Mouse (Mus musculus): ENCODE measurements around the gene Dgat2. TPM values are rescaled to one million over a fixed set of nuclear protein-coding genes. Genes with fewer than 3 reads are reported as not detected.

Gene Dgat2
- polyA plus RNA-seq, 1 experiment, result 130 TPM

GRCm38 (mm10) chr7:99133811-99134402, 48.6 kb downstream of the Dgat2 start:
- no peak for DNase-seq
- H3K4me1 ChIP-seq (replicated peaks; ENCODE audit: control insufficient read depth, insufficient read depth, low read length), result peaks cover 14% of the 10 kb centered on the region
- H3K4me3 ChIP-seq (ENCODE audit: control insufficient read depth, insufficient read depth, low read length), result no peak overlapping the region
- 40% methylated on average over 8 of the region's 8 CpGs for WGBS
- no peaks in the 10 kb centered on the region for H3K36me3 ChIP-seq (ENCODE audit: control insufficient read depth, insufficient read depth, low read length)
- H3K27me3 ChIP-seq (ENCODE audit: control insufficient read depth, insufficient read depth, low read length), result no peaks in the 10 kb centered on the region
- TF ChIP-seq CTCF (IDR thresholded peaks at IDR 0.05; ENCODE audit: borderline replicate concordance, control insufficient read depth, extremely low read depth, insufficient read depth, low read length, poor library complexity) (no peak), POLR2A (IDR thresholded peaks at IDR 0.05; ENCODE audit: control insufficient read depth, extremely low read depth, insufficient read depth, low read length, poor library complexity) (no peak)
- peak overlapping the region; percentile 48; the same call in 1 of the 2 replicates for H3K27ac ChIP-seq (ENCODE audit: control insufficient read depth, insufficient read depth, low read length)

- Histone ChIP-seq H3K4me3 (ENCODE audit: control insufficient read depth, insufficient read depth, low read length) (no peak overlapping the region), H3K27ac (ENCODE audit: control insufficient read depth, insufficient read depth, low read length) (no peak overlapping the region), H3K36me3 (ENCODE audit: control insufficient read depth, insufficient read depth, low read length) (no peaks in the 10 kb centered on the region), H3K4me1 (replicated peaks; ENCODE audit: control insufficient read depth, insufficient read depth, low read length) (peaks cover 21% of the 10 kb centered on the region), H3K27me3 (ENCODE audit: control insufficient read depth, insufficient read depth, low read length) (no peaks in the 10 kb centered on the region)
- TF ChIP-seq CTCF (IDR thresholded peaks at IDR 0.05; ENCODE audit: borderline replicate concordance, control insufficient read depth, extremely low read depth, insufficient read depth, low read length, poor library complexity) (no peak), POLR2A (IDR thresholded peaks at IDR 0.05; ENCODE audit: control insufficient read depth, extremely low read depth, insufficient read depth, low read length, poor library complexity) (no peak)
- DNase-seq, result no peak
- WGBS, result 81% methylated on average over 9 of the region's 9 CpGs
Measured at GRCm38 (mm10) chr7:99132597-99132996, 49.9 kb downstream of the Dgat2 start.

- H3K27ac ChIP-seq (ENCODE audit: control insufficient read depth, insufficient read depth, low read length), result no peak overlapping the region
- peaks cover 25% of the 10 kb centered on the region for H3K4me1 ChIP-seq (replicated peaks; ENCODE audit: control insufficient read depth, insufficient read depth, low read length)
- H3K27me3 ChIP-seq (ENCODE audit: control insufficient read depth, insufficient read depth, low read length), result no peaks in the 10 kb centered on the region
- no peaks in the 10 kb centered on the region for H3K36me3 ChIP-seq (ENCODE audit: control insufficient read depth, insufficient read depth, low read length)
- 87% methylated on average over 6 of the region's 6 CpGs for WGBS
- DNase-seq, result no peak
- H3K4me3 ChIP-seq (ENCODE audit: control insufficient read depth, insufficient read depth, low read length), result no peak overlapping the region
- no peak for TF ChIP-seq POLR2A (IDR thresholded peaks at IDR 0.05; ENCODE audit: control insufficient read depth, extremely low read depth, insufficient read depth, low read length, poor library complexity)
- no peak for TF ChIP-seq CTCF (IDR thresholded peaks at IDR 0.05; ENCODE audit: borderline replicate concordance, control insufficient read depth, extremely low read depth, insufficient read depth, low read length, poor library complexity)
Measured at GRCm38 (mm10) chr7:99131819-99132353, 50.6 kb downstream of the Dgat2 start.

- H3K4me1 ChIP-seq (replicated peaks; ENCODE audit: control insufficient read depth, insufficient read depth, low read length), result peaks cover 28% of the 10 kb centered on the region
- H3K27ac ChIP-seq (ENCODE audit: control insufficient read depth, insufficient read depth, low read length), result peak overlapping the region; percentile 50; the same call in 1 of the 2 replicates
- no peak overlapping the region for H3K4me3 ChIP-seq (ENCODE audit: control insufficient read depth, insufficient read depth, low read length)
- no peaks in the 10 kb centered on the region for H3K36me3 ChIP-seq (ENCODE audit: control insufficient read depth, insufficient read depth, low read length)
- TF ChIP-seq POLR2A (IDR thresholded peaks at IDR 0.05; ENCODE audit: control insufficient read depth, extremely low read depth, insufficient read depth, low read length, poor library complexity), result no peak
- TF ChIP-seq CTCF (IDR thresholded peaks at IDR 0.05; ENCODE audit: borderline replicate concordance, control insufficient read depth, extremely low read depth, insufficient read depth, low read length, poor library complexity), result no peak
- H3K27me3 ChIP-seq (ENCODE audit: control insufficient read depth, insufficient read depth, low read length), result no peaks in the 10 kb centered on the region
- DNase-seq, result no peak
- 58% methylated on average over 8 of the region's 8 CpGs for WGBS
Measured at GRCm38 (mm10) chr7:99128965-99129364, 53.6 kb downstream of the Dgat2 start.

GRCm38 (mm10) chr7:99128020-99128950, 54.2 kb downstream of the Dgat2 start:
- TF ChIP-seq CTCF (IDR thresholded peaks at IDR 0.05; ENCODE audit: borderline replicate concordance, control insufficient read depth, extremely low read depth, insufficient read depth, low read length, poor library complexity), result no peak
- TF ChIP-seq POLR2A (IDR thresholded peaks at IDR 0.05; ENCODE audit: control insufficient read depth, extremely low read depth, insufficient read depth, low read length, poor library complexity), result no peak
- WGBS, result 64% methylated on average over 10 of the region's 10 CpGs
- Histone ChIP-seq H3K36me3 (ENCODE audit: control insufficient read depth, insufficient read depth, low read length) (no peaks in the 10 kb centered on the region), H3K27ac (ENCODE audit: control insufficient read depth, insufficient read depth, low read length) (no peak overlapping the region), H3K4me3 (ENCODE audit: control insufficient read depth, insufficient read depth, low read length) (no peak overlapping the region), H3K4me1 (replicated peaks; ENCODE audit: control insufficient read depth, insufficient read depth, low read length) (peaks cover 28% of the 10 kb centered on the region), H3K27me3 (ENCODE audit: control insufficient read depth, insufficient read depth, low read length) (no peaks in the 10 kb centered on the region)
- no peak for DNase-seq

- no peaks in the 10 kb centered on the region for H3K27me3 ChIP-seq (ENCODE audit: control insufficient read depth, insufficient read depth, low read length)
- H3K4me1 ChIP-seq (replicated peaks; ENCODE audit: control insufficient read depth, insufficient read depth, low read length), result peaks cover 41% of the 10 kb centered on the region
- WGBS, result 61% methylated on average over 8 of the region's 8 CpGs
- H3K27ac ChIP-seq (ENCODE audit: control insufficient read depth, insufficient read depth, low read length), result no peak overlapping the region
- DNase-seq, result no peak
- H3K4me3 ChIP-seq (ENCODE audit: control insufficient read depth, insufficient read depth, low read length), result no peak overlapping the region
- no peaks in the 10 kb centered on the region for H3K36me3 ChIP-seq (ENCODE audit: control insufficient read depth, insufficient read depth, low read length)
- TF ChIP-seq POLR2A (IDR thresholded peaks at IDR 0.05; ENCODE audit: control insufficient read depth, extremely low read depth, insufficient read depth, low read length, poor library complexity) (no peak), CTCF (IDR thresholded peaks at IDR 0.05; ENCODE audit: borderline replicate concordance, control insufficient read depth, extremely low read depth, insufficient read depth, low read length, poor library complexity) (no peak)
Measured at GRCm38 (mm10) chr7:99126057-99126456, 56.5 kb downstream of the Dgat2 start.

Measured in thymus, adult 2 months (tissue).